ENCODE assay signal across 26 mouse cellular contexts in the genomic region with DNA sequence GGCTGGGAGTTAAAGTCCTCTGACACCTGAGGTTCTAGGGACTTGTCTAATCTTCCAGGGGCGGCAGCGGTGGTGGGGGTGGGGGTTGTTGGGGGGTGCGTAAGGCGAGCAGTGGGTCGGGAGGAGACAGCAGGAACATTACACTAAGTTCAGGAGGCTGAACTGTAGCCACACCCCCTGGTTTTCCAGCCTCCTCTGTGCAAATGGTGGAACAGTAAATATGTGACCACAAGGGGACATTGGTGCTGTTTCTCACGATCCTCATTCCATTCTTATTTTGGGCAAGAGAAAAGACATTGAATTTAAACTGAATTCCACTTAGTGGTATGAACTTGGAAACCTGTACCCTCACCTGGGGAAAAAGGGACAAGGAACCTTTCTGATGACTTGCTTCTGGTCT.
A peak's percentile ranks its signal among the peaks of the same experiment; 100 is the strongest.
DNase-seq lines count a peak whose midpoint lies in the region; ATAC-seq and TF ChIP-seq lines count a peak whose summit lies in the region.
"Had no signal": no experiment of that assay in that cellular context is flagged by ENCODE, and none has a peak within 500 bp of the region (broad histone marks: within the 10 kb centered on the region; RNA-seq: fewer than 3 reads in every experiment).

No protein-coding gene starts in this region.

- TF ChIP-seq CTCF in intestine, postnatal 0 days (IDR thresholded peaks at IDR 0.05; ENCODE audit: low read depth) = peak; percentile 24; the same call in 1 of the 2 replicates

- 22% methylated on average over 6 of the region's 6 CpGs for WGBS in intestine, postnatal 0 days
- 22% methylated on average over 6 of the region's 6 CpGs for WGBS in intestine, embryonic 16.5 days
- WGBS in lung, embryonic 16.5 days = 14% methylated on average over 6 of the region's 6 CpGs

- H3K4me2 ChIP-seq in intestine, postnatal 0 days (replicated peaks; ENCODE audit: low read depth) = no peak overlapping the region
- no peak overlapping the region for H3K4me2 ChIP-seq in intestine, embryonic 16.5 days (ENCODE audit: low read depth, low read length)
- H3K4me2 ChIP-seq in lung, embryonic 16.5 days (ENCODE audit: low read depth, low read length) = 0 out of 2 replicates have a peak overlapping the region, but pooled peaks have one; percentile 22
- H3K4me2 ChIP-seq: embryonic facial prominence, embryonic 15.5 days; forebrain, embryonic 13.5 days; heart, embryonic 15.5 days; limb, embryonic 12.5 days; liver, embryonic 11.5 days; neural tube, embryonic 13.5 days had no signal

- no peaks in the 10 kb centered on the region for H3K27me3 ChIP-seq in intestine, postnatal 0 days (replicated peaks; ENCODE audit: control insufficient read depth, insufficient read depth, low read length)
- H3K27me3 ChIP-seq in intestine, embryonic 16.5 days (replicated peaks; ENCODE audit: control insufficient read depth, insufficient read depth, low read length) = no peaks in the 10 kb centered on the region
- no peaks in the 10 kb centered on the region for H3K27me3 ChIP-seq in lung, embryonic 16.5 days (ENCODE audit: control insufficient read depth, insufficient read depth, low read depth, low read length)
- H3K27me3 ChIP-seq: embryonic facial prominence, embryonic 15.5 days; forebrain, embryonic 13.5 days; heart, embryonic 15.5 days; limb, embryonic 12.5 days; neural tube, embryonic 13.5 days had no signal

- H3K36me3 ChIP-seq in intestine, postnatal 0 days (ENCODE audit: control insufficient read depth, insufficient read depth) = no peaks in the 10 kb centered on the region
- no peaks in the 10 kb centered on the region for H3K36me3 ChIP-seq in intestine, embryonic 16.5 days (ENCODE audit: control insufficient read depth, insufficient read depth, low read length)
- no peaks in the 10 kb centered on the region for H3K36me3 ChIP-seq in lung, embryonic 16.5 days (ENCODE audit: control insufficient read depth, insufficient read depth, low read length)
- H3K36me3 ChIP-seq: embryonic facial prominence, embryonic 10.5 days; embryonic facial prominence, embryonic 15.5 days; heart, embryonic 10.5 days; heart, embryonic 15.5 days; limb, embryonic 12.5 days; neural tube, embryonic 13.5 days had no signal

- peak; percentile 18 for DNase-seq in kidney, postnatal 10 days
- DNase-seq in kidney, postnatal 25 days = no peak
- DNase-seq in lung, adult 18-20 months = no peak
- DNase-seq in ZHBTc4 (ENCODE audit: low read depth, low spot score) = peak; percentile 17
- DNase-seq in urinary bladder, postnatal 4 days (ENCODE audit: low spot score in 2 of 2) = no peak
- DNase-seq: adrenal gland, adult 8-10 months; cerebellum, adult 8-10 months; cerebellum, postnatal 25 days; gastrocnemius, postnatal 14 days; heart, adult 11 months; kidney, adult 8-10 months; right cerebral cortex, postnatal 4 days; thymus, adult 2 months; thymus, postnatal 36 days had no signal

- H3K4me3 ChIP-seq in intestine, postnatal 0 days (ENCODE audit: low read depth, low read length) = no peak overlapping the region
- no peak overlapping the region for H3K4me3 ChIP-seq in intestine, embryonic 16.5 days (ENCODE audit: low read length)
- H3K4me3 ChIP-seq in lung, embryonic 16.5 days (ENCODE audit: low read length) = no peak overlapping the region
- H3K4me3 ChIP-seq: embryonic facial prominence, embryonic 10.5 days; embryonic facial prominence, embryonic 15.5 days; forebrain, embryonic 13.5 days; heart, embryonic 10.5 days; heart, embryonic 15.5 days; left cerebral cortex, adult 2 months; limb, embryonic 12.5 days; neural tube, embryonic 13.5 days had no signal

- no peak overlapping the region for H3K9ac ChIP-seq in intestine, postnatal 0 days (ENCODE audit: low read depth, low read length)
- H3K9ac ChIP-seq in intestine, embryonic 16.5 days (ENCODE audit: low read depth, low read length) = no peak overlapping the region
- no peak overlapping the region for H3K9ac ChIP-seq in lung, embryonic 16.5 days (ENCODE audit: low read length)
- H3K9ac ChIP-seq: embryonic facial prominence, embryonic 15.5 days; forebrain, embryonic 13.5 days; heart, embryonic 15.5 days; limb, embryonic 12.5 days; neural tube, embryonic 13.5 days had no signal

- no peaks in the 10 kb centered on the region for H3K4me1 ChIP-seq in intestine, postnatal 0 days (replicated peaks; ENCODE audit: control insufficient read depth, insufficient read depth, low read length)
- H3K4me1 ChIP-seq in intestine, embryonic 16.5 days (ENCODE audit: control insufficient read depth, insufficient read depth, low read length) = no peaks in the 10 kb centered on the region
- no peaks in the 10 kb centered on the region; the same call in 1 of the 2 replicates for H3K4me1 ChIP-seq in lung, embryonic 16.5 days (replicated peaks; ENCODE audit: control insufficient read depth, insufficient read depth, low read length)
- H3K4me1 ChIP-seq: heart, embryonic 10.5 days; heart, embryonic 15.5 days had no signal

- no peak overlapping the region for H3K27ac ChIP-seq in intestine, postnatal 0 days (ENCODE audit: low read depth, low read length)
- no peak overlapping the region for H3K27ac ChIP-seq in intestine, embryonic 16.5 days (ENCODE audit: low read length)
- H3K27ac ChIP-seq in lung, embryonic 16.5 days (ENCODE audit: low read length) = no peak overlapping the region
- H3K27ac ChIP-seq: embryonic facial prominence, embryonic 10.5 days; embryonic facial prominence, embryonic 15.5 days; forebrain, embryonic 13.5 days; heart, embryonic 10.5 days; heart, embryonic 15.5 days; left cerebral cortex, adult 2 months; limb, embryonic 12.5 days; neural tube, embryonic 13.5 days had no signal

- H3K9me3 ChIP-seq in intestine, postnatal 0 days (ENCODE audit: control insufficient read depth) = no peaks in the 10 kb centered on the region
- no peaks in the 10 kb centered on the region for H3K9me3 ChIP-seq in intestine, embryonic 16.5 days (ENCODE audit: control insufficient read depth, low read length)
- no peaks in the 10 kb centered on the region for H3K9me3 ChIP-seq in lung, embryonic 16.5 days (ENCODE audit: control insufficient read depth, low read length)
- H3K9me3 ChIP-seq: embryonic facial prominence, embryonic 10.5 days; embryonic facial prominence, embryonic 15.5 days; forebrain, embryonic 13.5 days; heart, embryonic 10.5 days; heart, embryonic 15.5 days; limb, embryonic 12.5 days; neural tube, embryonic 13.5 days had no signal

- no peak for ATAC-seq in intestine, postnatal 0 days
- no peak for ATAC-seq in intestine, embryonic 16.5 days
- no peak for ATAC-seq in lung, embryonic 16.5 days (ENCODE audit: low read depth)
- ATAC-seq: forebrain, embryonic 13.5 days had no signal

Comparison
In these comparisons a context has a peak if more than half of its experiments do, and no peak if none do; other contexts are left out.
1. DNase-seq: peak in kidney, postnatal 10 days (single experiment) and ZHBTc4 (single experiment); none in kidney, postnatal 25 days (0 of 2), lung, adult 18-20 months (0 of 2) and urinary bladder, postnatal 4 days (0 of 2).